Mouse (Mus musculus) c-Kit-positive CD71-positive TER-119-negative erythroid progenitor cells, embryonic 14.5 days (primary cell): ENCODE results near the gene Zbtb11.
"Not testable (repeated sequence)": the region's sequence is repeated elsewhere in the genome, so short reads cannot be mapped to it uniquely, and the experiment has no call there.

ENCODE experiments used
- DNase-seq: peaks from one replicate; pipeline ENCODE4 v3.0.0-alpha.2; 2013; ENCODE audit warnings: low read depth

Gene Zbtb11

GRCm38 (mm10) chr16:56038090-56038489 is 64.4 kb downstream of the Zbtb11 start:
- DNase-seq = no peak

- not testable (repeated sequence) for DNase-seq
Measured at GRCm38 (mm10) chr16:56048038-56048437, 74.4 kb downstream of the Zbtb11 start, which contains the start of gene Senp7. TSS of gene Senp7 (plus strand) at chr16:56048338.

GRCm38 (mm10) chr16:56055911-56056310 is 82.2 kb downstream of the Zbtb11 start:
- no peak for DNase-seq

- no peak for DNase-seq
Measured at GRCm38 (mm10) chr16:56056944-56057590, 83.4 kb downstream of the Zbtb11 start.

GRCm38 (mm10) chr16:56058151-56058550 is 84.5 kb downstream of the Zbtb11 start:
- DNase-seq = no peak
